Mouse (Mus musculus) kidney, postnatal 14 days (tissue): ENCODE data around the gene Pnpo.

Experiments
- DNase-seq: peaks from one replicate; pipeline ENCODE4 v3.0.0; 2022; ENCODE audit warnings: mixed read lengths

Pnpo gene

DNA sequence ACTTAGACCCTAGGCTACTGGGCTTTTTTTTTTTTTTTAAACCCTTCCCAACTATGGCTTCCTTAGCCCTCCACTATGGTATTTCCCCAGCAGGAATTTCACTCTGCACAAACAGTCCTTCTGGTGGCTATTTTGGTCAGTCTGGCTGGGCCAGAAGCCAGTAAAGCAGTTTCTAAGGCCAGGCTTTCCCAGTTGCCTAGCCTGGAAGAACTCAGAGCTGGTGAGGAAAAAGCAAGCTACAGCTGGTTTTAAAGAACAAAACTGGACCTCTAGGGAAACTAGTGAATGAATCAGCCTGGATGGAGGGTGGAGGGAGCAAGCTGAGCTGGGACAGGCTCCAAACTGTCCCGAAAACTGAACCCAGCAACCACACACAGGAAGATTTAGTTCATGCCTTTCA, 26.0 kb upstream of the Pnpo start:
- peak; percentile 82 for DNase-seq

DNA sequence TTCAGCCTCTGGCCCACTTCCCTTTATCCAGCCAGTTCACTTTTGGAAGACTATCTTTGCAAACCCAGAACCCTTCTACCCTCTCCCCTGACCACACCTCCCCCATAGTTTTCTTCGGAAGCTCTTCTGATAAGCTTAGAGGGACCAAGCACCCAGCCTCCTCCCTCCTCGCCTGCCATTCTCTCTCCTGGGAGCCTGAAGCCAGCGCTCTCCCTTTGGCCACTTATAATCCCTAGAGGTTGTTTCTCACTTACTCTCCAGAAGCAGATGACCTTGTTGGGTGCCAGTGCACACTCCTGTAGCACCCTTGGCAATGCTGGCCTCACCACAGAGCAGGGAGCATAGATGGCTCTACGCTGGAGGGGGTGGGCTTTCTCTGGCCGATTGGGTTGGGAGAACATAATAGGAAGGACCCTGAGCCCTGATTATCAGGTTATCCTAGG, 25.5 kb upstream of the Pnpo start:
- DNase-seq: no peak

DNA sequence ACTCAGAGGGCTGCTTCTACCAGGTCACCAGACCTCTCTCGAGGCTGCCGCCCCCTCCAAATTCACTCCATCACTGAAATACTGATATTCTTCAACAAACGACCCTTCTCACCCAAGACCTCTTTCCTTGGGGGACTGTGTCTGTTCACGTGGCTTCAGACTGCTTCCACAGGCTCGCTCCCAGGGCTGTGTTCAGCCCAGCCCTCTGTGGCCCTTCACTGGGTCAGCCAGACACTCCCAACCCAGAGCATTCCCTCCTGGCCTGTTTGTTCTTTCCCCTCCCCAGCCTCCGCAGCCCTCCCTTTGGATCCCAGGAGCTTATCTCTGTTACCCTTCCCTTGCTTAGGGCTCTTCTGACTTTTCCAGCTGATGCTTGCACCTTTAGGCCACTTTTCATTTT, 24.7 kb upstream of the Pnpo start:
- no peak for DNase-seq

DNA sequence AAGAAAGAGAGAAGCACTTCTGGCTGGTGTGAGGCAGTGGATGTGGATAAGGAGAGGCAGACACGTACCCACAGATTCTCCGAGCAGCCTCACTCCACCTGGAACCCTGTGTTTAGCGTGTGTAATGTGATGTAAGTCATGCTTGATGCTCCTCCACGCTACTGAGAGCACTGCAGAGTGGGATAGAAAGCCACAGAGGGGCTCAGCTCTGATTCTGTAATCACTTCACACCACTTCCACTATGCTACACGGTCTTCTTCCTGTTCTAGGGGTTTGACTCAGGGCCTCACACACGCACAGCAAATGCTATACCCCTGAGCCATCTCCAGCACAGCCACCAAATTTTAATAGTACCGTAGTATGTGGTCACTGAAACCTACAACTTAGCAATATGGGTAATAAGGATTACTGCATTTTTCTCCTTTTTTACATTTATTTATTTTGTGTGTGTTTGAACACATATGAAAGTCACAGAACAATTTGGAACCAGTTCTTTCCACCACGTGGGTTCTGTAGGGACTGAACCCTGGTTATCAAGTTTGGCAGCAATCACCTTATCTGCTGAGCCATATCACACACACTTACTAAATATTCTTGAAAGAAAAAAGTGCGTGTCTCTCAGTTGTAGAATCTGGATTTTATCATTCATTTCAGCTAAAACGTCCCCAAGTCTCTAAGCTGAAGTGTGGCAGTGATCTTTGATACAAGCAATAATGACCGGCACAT, 23.9 kb upstream of the Pnpo start:
- DNase-seq: no peak

DNA sequence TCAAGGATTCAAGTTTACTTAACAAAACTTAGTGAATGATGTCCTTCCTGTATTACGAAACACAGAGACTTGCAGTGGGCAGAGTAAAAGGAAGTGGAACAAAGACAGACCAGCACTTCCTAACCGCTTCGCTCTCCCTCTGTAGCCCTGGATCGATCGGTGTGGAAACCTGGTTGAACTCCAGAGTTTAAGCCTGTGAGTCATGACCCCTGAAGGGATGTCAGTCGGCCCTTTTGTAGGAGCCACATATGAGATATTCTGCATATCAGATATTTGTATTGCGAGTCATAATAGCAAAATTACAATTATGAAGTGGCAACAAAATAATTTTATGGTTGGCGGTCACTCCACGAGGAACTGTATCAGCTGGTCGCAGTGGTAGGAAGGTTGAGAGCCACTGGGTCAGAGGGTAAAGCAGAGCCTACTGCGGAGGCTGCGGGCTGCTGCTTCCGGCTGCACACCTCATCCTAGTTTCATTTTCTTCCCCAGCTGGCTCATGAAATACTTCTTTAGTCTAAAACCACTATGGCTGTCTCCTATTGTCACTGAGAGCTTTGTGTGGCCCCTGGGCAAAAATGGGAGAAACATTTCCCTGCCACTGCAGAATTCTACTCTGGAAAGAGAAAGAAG, 23.2 kb upstream of the Pnpo start:
- DNase-seq: no peak

DNA sequence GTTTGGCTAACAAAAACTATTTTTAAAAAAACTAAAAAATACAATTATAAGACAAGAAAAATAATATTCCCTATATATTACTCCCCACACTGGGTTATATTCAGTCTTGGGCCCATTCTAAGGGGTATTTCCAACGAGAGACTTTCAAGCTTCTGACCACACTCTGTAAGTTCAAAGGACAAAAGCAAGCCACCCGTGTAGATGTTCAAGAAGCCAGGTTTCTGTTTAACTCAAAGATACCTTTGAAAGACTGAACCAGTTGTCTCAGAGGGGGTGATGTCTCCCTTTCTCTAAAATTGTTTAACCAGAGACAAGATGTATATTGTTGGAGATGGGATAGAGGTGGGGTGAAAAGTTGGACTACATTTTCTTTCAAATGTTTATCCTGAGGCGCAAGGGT, 22.4 kb upstream of the Pnpo start:
- DNase-seq: no peak

DNA sequence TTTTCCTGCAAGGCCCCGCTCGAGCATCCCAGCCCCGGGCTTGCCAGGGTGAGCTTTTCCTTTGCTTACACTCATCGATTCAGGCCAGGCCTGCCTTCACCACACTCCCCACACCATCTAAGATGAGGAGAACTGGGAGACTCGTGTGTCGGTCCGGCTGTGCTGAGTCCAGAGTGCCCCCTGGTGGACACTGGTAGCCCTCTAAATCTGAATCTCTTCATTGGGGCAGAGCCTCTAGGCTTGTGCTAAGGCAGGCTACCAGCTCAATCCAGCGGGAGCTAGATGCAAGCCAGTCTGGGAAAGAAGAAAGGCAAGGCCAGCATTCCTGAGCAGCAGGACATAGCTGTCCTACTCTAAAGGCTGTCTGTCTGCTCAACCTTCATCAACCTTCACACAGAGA, 19.8 kb upstream of the Pnpo start:
- DNase-seq: peak; percentile 95

DNA sequence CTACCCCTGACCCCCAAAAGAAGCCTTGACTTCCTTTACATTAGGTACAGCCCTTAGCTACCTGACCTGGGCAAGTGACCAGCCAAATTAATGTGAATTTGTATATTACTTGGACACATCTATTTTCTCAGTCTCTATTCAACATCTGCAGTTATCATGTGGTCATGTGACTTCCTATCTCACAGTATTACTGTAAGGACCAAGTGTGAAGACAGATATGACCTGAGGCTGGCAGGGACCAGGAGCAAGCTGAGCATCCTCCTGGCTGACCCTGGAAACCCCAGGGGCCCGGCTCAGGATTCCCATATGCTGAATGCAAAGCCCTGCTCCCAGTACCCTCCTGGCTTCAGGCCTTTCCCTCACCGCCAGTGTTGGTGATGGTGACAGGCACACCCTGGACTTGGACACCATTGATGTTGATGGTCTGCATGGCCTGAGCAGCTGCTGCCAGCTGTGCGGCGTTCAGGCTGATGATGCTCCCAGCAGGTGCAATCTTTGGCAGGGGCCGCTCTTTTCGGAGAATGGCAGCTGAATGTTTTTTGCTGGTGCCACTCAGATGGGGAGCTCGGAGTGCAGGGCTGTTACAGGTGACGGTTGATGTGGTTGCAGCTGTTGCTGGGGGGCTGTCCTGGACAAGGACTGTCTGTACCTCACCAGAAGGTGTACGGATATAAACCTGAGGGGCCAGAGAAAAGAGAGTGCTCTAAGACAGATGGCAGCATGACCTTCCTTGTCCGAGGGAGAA, 13.4 kb upstream of the Pnpo start:
- DNase-seq: no peak

DNA sequence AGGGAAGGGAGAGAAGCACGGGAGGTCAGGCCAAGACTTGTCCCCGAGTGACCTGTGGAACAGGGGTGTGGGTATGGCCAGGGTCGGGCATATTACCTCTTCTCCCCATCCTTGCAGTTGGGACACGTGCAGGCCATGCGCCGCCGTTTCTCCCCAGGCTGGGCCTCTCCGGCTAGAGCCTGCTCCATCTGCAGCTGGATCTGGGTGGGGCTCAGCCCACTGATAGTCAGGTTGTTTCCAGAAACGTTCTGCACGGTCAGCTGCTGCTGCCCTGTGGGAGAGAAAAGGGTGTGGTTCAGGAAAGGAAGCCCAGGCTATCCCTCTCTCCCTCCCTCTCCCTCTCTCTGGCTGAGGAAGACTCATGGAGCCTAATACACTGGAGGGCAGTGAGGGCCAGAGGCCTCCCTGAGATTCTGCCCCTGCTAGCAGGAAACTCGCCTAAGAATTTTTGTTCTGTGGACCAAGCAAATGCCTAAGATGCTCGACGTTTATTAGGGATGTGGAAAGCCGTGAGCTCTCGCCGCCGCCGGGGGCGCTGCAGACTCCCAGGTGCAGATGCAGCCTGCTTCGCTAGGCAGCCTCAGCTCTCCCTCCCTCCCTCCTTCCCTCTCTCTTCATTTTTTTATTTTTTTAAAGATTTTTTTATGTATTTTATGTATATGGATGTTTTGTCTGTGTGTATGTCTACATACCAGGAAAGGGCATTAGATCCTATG, 12.4 kb upstream of the Pnpo start:
- no peak for DNase-seq

DNA sequence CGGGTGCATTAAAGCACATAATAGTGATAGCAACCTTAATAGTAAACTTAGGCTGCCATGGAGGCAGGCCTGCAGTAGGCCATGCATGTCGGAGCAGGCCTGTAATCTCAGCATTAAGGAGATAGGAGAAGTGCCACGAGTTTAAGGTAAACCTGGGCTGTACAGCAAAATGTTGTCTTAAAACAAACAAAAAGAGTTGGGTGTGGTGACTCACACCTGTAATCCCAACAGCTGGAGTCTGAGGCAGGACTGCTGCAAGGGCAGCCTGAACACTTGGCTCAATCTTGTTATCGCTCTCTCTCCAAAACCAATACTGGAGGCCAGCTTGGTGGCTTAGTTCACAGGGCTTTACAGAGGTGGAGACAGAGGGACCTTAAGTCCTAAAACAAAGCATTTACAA, 11.3 kb upstream of the Pnpo start:
- no peak for DNase-seq

DNA sequence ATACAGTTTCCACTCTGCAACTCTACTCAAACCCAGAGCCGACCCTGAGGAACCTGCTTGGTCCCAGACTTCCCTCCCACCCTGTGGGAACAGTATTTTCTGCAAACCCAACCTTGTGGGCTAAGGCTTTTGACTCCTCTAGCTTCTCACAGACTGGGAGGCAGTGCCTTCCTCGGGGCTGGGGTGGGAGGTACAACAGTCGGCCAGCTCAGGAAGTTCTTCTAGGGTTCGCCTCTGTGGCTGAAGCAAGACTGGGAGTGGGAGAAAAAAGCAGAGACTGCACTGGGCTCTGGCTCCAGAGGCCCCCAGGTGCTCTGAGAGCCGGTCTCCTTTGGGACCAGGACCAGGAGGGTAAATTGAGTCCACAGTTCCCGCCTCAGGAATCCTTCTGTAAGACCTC, 9.1 kb upstream of the Pnpo start:
- no peak for DNase-seq

DNA sequence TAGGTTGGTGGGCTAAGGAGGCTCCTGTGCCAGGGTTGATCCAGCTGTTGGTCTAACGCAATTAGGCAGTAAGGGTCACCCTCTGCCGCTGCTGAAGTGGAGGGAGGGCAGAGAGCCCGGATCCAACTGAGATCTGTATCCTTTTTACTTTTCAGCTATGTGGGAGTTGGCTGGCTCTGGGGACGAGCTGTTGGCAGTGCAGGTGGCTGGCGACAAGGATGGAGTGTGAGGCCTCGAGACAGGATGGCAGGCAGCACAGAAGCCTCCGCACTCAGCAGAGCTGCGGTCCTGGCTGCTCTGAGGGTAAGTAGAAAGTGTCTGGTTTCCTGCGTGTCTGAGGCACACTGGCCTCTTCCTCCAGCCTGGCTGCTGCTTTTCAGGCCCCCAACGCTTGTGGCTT, 8.6 kb upstream of the Pnpo start:
- DNase-seq: no peak

DNA sequence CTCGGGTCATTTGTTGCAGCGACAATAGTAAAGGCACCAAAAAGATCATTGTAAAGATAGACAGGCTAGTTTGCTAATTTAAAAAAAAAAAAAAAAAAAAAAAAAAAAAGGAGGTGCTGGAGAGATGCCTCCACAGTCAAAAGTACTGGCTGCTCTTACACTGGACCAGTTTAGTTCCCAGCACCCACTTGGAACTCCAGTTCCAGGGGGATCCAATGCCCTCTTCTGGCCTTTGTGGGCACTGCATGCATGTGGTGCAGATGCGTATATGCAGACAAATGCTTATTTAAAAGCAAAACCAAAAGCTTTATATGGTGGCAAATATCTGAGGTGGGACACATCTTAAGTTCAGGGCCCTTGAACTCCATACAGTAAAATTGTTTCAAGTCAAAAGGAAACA, 7.0 kb upstream of the Pnpo start:
- no peak for DNase-seq

DNA sequence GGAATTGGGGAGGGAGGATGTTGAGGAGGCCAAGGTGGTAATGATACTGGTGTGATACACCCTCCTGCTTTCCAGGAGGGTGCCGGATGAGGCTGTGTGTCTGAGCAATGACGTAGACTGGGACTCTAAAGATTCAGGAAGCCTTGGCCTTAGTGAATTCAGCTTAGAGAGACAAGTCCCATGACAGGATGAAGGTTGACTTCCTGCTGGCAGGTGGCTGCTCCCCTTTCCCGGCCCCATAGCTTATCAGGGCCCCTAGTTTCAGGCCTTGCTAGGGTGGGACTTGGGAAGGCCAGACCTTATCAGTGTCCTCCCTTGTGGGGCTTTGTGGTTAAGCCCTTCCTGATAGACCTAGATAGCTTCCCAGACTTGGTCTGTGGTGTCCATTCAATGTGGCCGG, 4.1 kb upstream of the Pnpo start:
- DNase-seq: no peak

DNA sequence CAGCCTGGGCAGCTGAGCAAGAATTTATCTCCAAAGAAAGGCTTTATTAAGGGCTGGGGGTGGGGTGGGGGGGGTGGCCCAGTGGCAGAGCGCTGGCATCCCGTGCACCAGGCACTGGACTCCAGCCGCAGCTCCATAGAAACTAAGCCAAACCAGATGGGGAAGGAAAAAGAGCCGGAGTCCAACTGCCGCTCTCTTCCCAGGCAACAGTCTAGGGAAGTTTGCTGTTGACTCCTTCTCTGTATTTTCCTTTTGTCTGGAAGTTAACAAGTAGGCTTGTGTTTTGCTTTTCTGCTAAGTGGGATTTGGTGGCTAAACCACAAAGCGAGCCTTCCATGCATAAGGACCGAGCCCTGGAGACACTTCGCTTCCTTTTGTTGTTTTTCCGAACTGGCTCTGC, 2.7 kb upstream of the Pnpo start:
- DNase-seq: no peak

DNA sequence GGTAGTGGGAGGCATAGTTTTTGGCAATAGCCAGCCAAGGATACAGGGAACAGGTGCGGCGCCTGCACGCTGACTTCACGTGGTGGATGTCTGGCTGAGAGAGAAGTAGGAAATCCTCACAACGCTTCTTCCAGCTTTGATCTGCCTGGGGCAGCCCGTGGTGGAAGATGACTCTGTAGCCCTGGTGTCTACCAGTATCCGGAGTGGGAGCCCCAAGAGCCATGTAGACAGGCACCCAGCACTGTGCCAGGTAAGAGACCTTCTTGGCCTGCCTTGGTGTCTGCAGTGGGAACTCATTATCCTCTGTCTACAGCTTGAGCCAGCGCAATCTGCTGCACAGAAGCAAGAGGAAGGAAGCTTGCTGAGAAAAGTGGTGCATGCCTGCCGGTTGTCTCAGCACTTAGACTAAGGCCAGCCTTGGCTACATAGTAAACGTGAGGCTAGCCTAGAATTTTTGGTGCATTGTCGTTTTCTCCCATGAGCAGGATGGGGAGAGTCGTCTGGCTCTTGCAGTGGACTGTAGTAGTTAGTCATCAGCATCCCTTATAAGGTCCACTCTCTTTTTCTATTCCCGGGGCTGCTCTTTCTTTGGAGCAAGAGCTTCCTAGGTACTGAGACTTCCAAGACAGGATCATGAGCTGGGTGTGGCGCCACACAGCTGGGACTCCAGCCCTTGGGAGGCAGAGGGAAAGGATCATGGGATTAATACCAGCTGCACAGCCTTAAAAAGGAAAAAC, 1.2 kb upstream of the Pnpo start:
- no peak for DNase-seq

DNA sequence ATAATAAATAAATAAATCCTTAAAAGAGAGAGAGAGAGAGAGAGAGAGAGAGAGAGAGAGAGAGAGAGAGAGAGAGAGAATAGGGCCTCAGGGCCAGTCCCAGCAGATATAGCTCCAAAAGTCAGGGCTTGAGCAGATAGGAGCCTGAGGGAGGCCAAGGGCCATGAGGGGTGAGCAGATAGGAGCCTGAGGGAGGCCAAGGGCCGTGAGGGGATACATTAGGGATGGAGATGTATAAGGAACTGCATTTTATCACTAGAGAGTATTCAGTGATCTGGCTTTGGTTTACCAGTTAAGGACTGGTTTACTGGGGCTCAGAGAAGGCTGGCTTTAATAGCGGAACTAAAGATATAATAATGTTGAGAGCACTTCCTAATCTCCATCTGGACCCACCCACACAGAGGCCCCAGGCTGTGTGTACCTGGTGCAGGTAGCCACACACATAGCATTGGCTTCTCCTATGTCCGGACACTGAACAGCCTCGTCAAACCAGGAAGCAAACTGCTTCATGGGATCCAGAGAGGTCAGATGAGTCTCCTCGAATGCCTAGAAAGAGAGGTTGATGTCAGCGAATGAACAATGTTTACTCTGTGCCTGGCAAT, 1.7 kb downstream of the Pnpo start:
- DNase-seq: no peak

DNA sequence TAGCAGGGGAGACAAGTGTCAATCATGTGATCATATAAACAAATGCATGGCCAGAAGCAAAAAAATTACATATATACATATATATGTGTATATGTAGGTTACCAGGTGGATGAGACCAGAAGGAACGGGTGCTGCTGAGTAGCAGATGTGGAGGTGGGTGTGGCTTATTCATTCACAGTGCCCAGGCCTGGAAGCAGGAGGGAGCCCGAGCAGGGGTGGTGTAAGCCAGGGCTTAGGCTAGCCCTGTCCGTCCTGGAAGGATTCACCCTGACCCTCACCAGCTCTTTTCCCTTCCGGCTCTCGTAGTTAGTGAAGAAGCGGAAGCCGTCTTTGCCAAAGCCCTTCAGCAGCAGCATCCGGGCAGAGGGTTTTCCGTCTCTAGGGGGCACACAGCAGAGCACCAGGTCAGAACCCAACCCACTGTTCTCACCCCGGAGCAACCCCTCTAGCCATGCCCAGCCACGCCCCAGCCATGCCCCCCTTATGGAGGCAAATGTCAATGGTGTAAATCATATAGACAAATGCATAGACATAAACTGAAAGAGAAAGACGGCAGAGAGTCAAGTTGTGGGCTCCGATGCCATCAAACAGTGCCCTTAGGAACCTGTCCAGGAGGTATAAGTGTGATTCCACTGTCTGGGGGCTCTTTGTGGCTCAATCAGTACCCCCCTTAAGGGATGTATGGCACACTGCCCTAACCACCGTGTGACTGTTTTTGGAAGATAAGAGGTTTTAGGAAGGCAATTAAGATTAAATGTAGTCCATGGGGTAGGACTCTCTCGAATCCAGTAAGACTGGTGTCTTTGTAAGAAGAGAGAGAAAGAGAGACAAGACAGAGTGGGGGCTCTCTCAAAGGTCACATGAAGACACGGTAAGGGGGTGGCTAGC, 3.0 kb downstream of the Pnpo start:
- no peak for DNase-seq

DNA sequence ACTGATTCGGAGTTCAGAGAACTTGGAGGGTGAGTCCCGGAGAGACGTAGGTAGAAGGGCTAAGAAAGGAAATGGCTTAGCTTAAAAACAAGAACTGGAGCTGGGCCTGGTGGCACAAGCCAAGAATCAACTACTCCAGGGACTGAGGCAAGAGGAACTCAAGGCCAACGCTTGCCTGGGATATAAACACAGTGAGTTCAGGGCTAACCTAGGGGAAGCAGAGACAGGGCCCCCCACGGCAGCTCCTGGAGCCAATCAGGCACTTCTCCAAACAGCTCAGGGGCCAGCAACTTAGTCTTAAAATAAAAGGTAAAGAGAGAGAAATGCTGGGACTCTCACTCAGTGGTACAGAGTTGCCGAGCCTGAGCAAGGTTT, 5.4 kb downstream of the Pnpo start:
- DNase-seq: no peak

DNA sequence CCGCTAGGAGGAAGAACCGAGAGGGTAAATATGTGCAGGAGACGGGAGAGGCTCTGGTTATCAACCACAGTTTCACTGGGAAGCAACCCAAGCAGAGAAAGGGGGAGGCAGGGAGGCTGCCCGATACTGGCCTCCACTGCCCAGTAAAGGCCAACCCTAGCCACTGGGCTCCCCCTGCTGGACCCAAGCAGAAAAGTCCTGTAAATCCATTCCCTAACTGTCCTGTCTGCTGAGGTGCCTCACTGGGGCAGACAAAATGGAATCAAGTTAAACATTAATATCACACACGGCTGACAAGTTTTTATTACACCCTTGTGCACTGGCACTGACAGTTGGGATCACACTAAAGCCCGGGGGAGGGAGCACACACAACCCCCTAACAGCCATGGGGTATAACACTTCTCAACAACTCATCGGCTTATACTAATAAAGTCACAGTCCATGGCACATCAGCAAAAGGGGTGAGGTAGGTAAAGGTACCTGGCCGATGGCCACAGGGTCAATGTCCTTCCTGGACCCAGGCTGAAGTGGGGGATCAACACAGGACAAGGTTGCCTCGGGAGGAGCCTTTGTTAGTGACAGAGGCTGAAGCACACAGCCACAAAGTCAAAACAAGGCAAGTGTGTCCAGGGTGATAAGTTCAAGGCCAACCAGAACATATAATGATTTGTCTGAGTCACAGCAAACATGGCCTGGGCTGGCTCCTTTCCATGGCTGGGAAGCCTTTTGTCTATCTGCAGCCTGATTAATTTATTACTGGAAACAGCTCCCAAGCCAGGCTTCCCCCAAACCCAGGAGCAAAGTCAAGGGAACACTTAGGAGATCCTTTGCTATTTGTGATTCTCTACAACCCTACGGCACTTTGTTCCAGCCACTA, 6.0 kb downstream of the Pnpo start:
- DNase-seq: peak; percentile 90
